Mouse (Mus musculus) bone marrow macrophage, adult 2 months (primary cell): ENCODE results near the gene Bach2. TPM values are rescaled to one million over a fixed set of nuclear protein-coding genes. Genes with fewer than 3 reads are reported as not detected.

Experiments used
- H3K27ac ChIP-seq: 2 replicates; pipeline ENCODE4 v1.5.1; 2012; ENCODE audit warnings: low read depth, low read length; ENCODE audit not compliant: insufficient read depth
- H3K4me1 ChIP-seq: 2 replicates; pipeline ENCODE4 v1.6.1; 2012; ENCODE audit warnings: low read length; ENCODE audit not compliant: control insufficient read depth, insufficient read depth
- H3K4me3 ChIP-seq: 2 replicates; pipeline ENCODE4 v1.5.1; 2012; ENCODE audit warnings: mild to moderate bottlenecking, low read length, moderate library complexity; ENCODE audit not compliant: insufficient read depth
- CTCF ChIP-seq: IDR thresholded peaks from 2 replicates; pipeline ENCODE4 v1.5.1; 2012; ENCODE audit warnings: low read depth, mild to moderate bottlenecking, low read length, moderate library complexity
- POLR2A ChIP-seq: IDR thresholded peaks from 2 replicates; pipeline ENCODE4 v1.6.1; 2012; ENCODE audit warnings: mild to moderate bottlenecking, low read depth, low read length, borderline replicate concordance
- polyA plus RNA-seq: library from polyadenylated mRNA; stranded (reverse); fragments of >200 nt; gene quantifications from 2 replicates; pipeline ENCODE4 v1.2.4, GENCODE M21; 2012; ENCODE audit not compliant: missing spikeins, insufficient read depth, insufficient read length

Bach2 gene
- polyA plus RNA-seq, 1 experiment = 1.4 TPM

- no peak overlapping the region for H3K27ac ChIP-seq
Observed at GRCm38 (mm10) chr4:32205825-32206224, 32.8 kb upstream of the Bach2 start.

GRCm38 (mm10) chr4:32209995-32210394, 28.6 kb upstream of the Bach2 start:
- Histone ChIP-seq H3K4me1 (no peaks in the 10 kb centered on the region), H3K4me3 (no peak overlapping the region), H3K27ac (no peak overlapping the region)
- no peak for TF ChIP-seq POLR2A
- no peak for TF ChIP-seq CTCF

More at GRCm38 (mm10) chr4:32205825-32206224, 32.8 kb upstream of the Bach2 start:
- no peaks in the 10 kb centered on the region for H3K4me1 ChIP-seq
- no peak overlapping the region for H3K4me3 ChIP-seq
- TF ChIP-seq POLR2A (no peak), CTCF (no peak)

GRCm38 (mm10) chr4:32210424-32211184, 28.0 kb upstream of the Bach2 start:
- TF ChIP-seq POLR2A (no peak), CTCF (no peak)
- H3K27ac ChIP-seq = no peak overlapping the region

GRCm38 (mm10) chr4:32212593-32212992, 26.0 kb upstream of the Bach2 start:
- no peak for TF ChIP-seq CTCF
- TF ChIP-seq POLR2A = no peak
- H3K27ac ChIP-seq = no peak overlapping the region
- no peak overlapping the region for H3K4me3 ChIP-seq
- H3K4me1 ChIP-seq = no peaks in the 10 kb centered on the region

More at GRCm38 (mm10) chr4:32210424-32211184, 28.0 kb upstream of the Bach2 start:
- Histone ChIP-seq H3K4me3 (no peak overlapping the region), H3K4me1 (no peaks in the 10 kb centered on the region)

GRCm38 (mm10) chr4:32216466-32216865, 22.1 kb upstream of the Bach2 start:
- Histone ChIP-seq H3K4me1 (no peaks in the 10 kb centered on the region), H3K27ac (no peak overlapping the region), H3K4me3 (no peak overlapping the region)
- no peak for TF ChIP-seq CTCF
- no peak for TF ChIP-seq POLR2A

- no peak for TF ChIP-seq CTCF
- TF ChIP-seq POLR2A = no peak
- Histone ChIP-seq H3K4me1 (no peaks in the 10 kb centered on the region), H3K4me3 (no peak overlapping the region), H3K27ac (no peak overlapping the region)
Observed at GRCm38 (mm10) chr4:32217016-32217415, 21.6 kb upstream of the Bach2 start.

- Histone ChIP-seq H3K4me1 (no peaks in the 10 kb centered on the region), H3K4me3 (no peak overlapping the region), H3K27ac (no peak overlapping the region)
- TF ChIP-seq CTCF = no peak
- no peak for TF ChIP-seq POLR2A
Observed at GRCm38 (mm10) chr4:32217593-32217992, 21.0 kb upstream of the Bach2 start.

- no peak overlapping the region for H3K27ac ChIP-seq
- no peak overlapping the region for H3K4me3 ChIP-seq
- H3K4me1 ChIP-seq = no peaks in the 10 kb centered on the region
- TF ChIP-seq POLR2A (no peak), CTCF (no peak)
Observed at GRCm38 (mm10) chr4:32218371-32218770, 20.2 kb upstream of the Bach2 start.

GRCm38 (mm10) chr4:32219428-32220128, 19.0 kb upstream of the Bach2 start:
- no peak overlapping the region for H3K4me3 ChIP-seq
- TF ChIP-seq POLR2A (no peak), CTCF (no peak)
- no peaks in the 10 kb centered on the region for H3K4me1 ChIP-seq
- H3K27ac ChIP-seq = no peak overlapping the region

- TF ChIP-seq POLR2A (no peak), CTCF (no peak)
- H3K4me1 ChIP-seq = no peaks in the 10 kb centered on the region
- no peak overlapping the region for H3K27ac ChIP-seq
Observed at GRCm38 (mm10) chr4:32220129-32220491, 18.5 kb upstream of the Bach2 start.

More at GRCm38 (mm10) chr4:32220129-32220491, 18.5 kb upstream of the Bach2 start:
- no peak overlapping the region for H3K4me3 ChIP-seq
